In the genomic region with DNA sequence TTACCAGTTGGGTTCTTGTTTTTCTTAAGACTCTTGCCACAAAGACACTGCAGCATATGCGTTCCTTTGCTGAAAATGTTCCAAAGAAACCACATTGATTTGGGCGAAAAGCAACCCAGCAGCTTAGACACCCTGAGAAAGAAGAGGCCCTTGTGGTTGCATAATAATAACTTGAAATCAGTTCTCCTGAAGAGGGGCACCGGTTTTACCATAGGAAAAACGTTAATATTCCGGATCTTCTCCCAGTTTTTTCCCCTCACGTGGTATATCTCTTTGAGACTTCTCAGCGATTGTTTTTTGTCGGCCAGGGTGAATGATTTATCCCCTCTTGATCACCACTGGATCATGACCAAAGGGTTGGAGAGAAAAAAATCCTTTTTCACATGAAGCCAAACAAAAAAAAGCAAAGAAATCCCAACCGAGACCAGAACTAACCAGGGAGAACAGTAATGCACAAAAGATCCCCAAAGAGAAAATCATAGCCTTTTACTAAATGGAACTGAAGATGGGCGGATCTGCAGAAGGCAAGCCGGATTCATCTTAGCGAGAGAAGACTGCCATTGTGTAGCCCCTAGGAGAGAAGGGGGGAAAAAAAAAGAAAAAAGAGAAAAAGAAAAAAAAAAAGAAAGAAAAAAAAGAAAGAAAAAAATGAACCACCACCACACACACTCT, we compare ENCODE assay signal across 8 mouse cellular contexts. TPM values are rescaled to one million over a fixed set of nuclear protein-coding genes. Genes with fewer than 3 reads are reported as not detected.
DNase-seq lines count a peak whose midpoint lies in the region; ATAC-seq lines count a peak whose summit lies in the region.
"Had no signal": no experiment of that assay in that cellular context is flagged by ENCODE, and none has a peak within 500 bp of the region (broad histone marks: within the 10 kb centered on the region; RNA-seq: fewer than 3 reads in every experiment).

Gene Fgf14 (minus strand): TSS at position 622 of the 672 bp plus-strand sequence.

- ATAC-seq in lung, embryonic 15.5 days (ENCODE audit: borderline replicate concordance, extremely low read depth, low FRiP score, low TSS enrichment): no peak
- ATAC-seq in forebrain, embryonic 15.5 days (replicated peaks): no peak
- no peak for ATAC-seq in stomach, embryonic 15.5 days (ENCODE audit: insufficient read depth, low FRiP score, low read depth)

- no peak within 1 kb of the TSS for H3K27ac ChIP-seq in lung, embryonic 15.5 days
- H3K27ac ChIP-seq in forebrain, embryonic 15.5 days (replicated peaks): peak within 1 kb of the TSS; percentile 70
- no peak within 1 kb of the TSS for H3K27ac ChIP-seq in stomach, embryonic 15.5 days
- H3K27ac ChIP-seq: liver, embryonic 15.5 days had no signal

- no peaks in the 10 kb centered on the region for H3K9me3 ChIP-seq in lung, embryonic 15.5 days
- H3K9me3 ChIP-seq in forebrain, embryonic 15.5 days: no peaks in the 10 kb centered on the region
- H3K9me3 ChIP-seq in stomach, embryonic 15.5 days: no peaks in the 10 kb centered on the region
- H3K9me3 ChIP-seq: liver, embryonic 15.5 days had no signal

- peak within 1 kb of the TSS; percentile 55 for H3K4me2 ChIP-seq in lung, embryonic 15.5 days
- peak within 1 kb of the TSS; percentile 92 for H3K4me2 ChIP-seq in forebrain, embryonic 15.5 days (replicated peaks)
- H3K4me2 ChIP-seq in stomach, embryonic 15.5 days: peak within 1 kb of the TSS; percentile 76

- peaks cover 38% of the 10 kb centered on the region for H3K27me3 ChIP-seq in lung, embryonic 15.5 days
- H3K27me3 ChIP-seq in forebrain, embryonic 15.5 days: no peaks in the 10 kb centered on the region
- no peaks in the 10 kb centered on the region for H3K27me3 ChIP-seq in stomach, embryonic 15.5 days (replicated peaks)

- no peaks in the 10 kb centered on the region for H3K36me3 ChIP-seq in lung, embryonic 15.5 days
- H3K36me3 ChIP-seq in forebrain, embryonic 15.5 days: no peaks in the 10 kb centered on the region
- H3K36me3 ChIP-seq in stomach, embryonic 15.5 days: no peaks in the 10 kb centered on the region
- H3K36me3 ChIP-seq: liver, embryonic 15.5 days had no signal

- whole genome bisulfite sequencing in lung, embryonic 15.5 days: 19% methylated on average over 12 of the region's 12 CpGs
- WGBS in forebrain, embryonic 15.5 days: under 1% methylated on average over 12 of the region's 12 CpGs
- 18% methylated on average over 12 of the region's 12 CpGs for WGBS in stomach, embryonic 15.5 days

- H3K4me1 ChIP-seq in lung, embryonic 15.5 days: 0 out of 2 replicates have a peak, but pooled peaks cover 3% of the 10 kb centered on the region
- peaks cover 16% of the 10 kb centered on the region for H3K4me1 ChIP-seq in forebrain, embryonic 15.5 days
- peaks cover 8% of the 10 kb centered on the region; the same call in 1 of the 2 replicates for H3K4me1 ChIP-seq in stomach, embryonic 15.5 days
- H3K4me1 ChIP-seq: liver, embryonic 15.5 days had no signal

- H3K9ac ChIP-seq in lung, embryonic 15.5 days: no peak within 1 kb of the TSS
- peak within 1 kb of the TSS; percentile 65 for H3K9ac ChIP-seq in forebrain, embryonic 15.5 days (replicated peaks)
- H3K9ac ChIP-seq in stomach, embryonic 15.5 days: no peak within 1 kb of the TSS
- H3K9ac ChIP-seq: liver, embryonic 15.5 days had no signal

- H3K4me3 ChIP-seq in lung, embryonic 15.5 days: peak within 1 kb of the TSS; percentile 26
- peak within 1 kb of the TSS; percentile 64 for H3K4me3 ChIP-seq in forebrain, embryonic 15.5 days
- peak within 1 kb of the TSS; percentile 39 for H3K4me3 ChIP-seq in stomach, embryonic 15.5 days (replicated peaks)
- H3K4me3 ChIP-seq: liver, embryonic 15.5 days had no signal

- intact Hi-C loops in left cerebral cortex, postnatal 25 days (cut with DNase I): loop anchor here (10.0 kb wide), 2 partner anchors 272 to 382 kb away; no protein-coding TSS in a partner anchor
- intact Hi-C loops in gastrocnemius, postnatal 14 days (cut with DNase I; ENCODE audit: low total_unique reads): no loop called here

- no peak for DNase-seq in lung, adult 18-20 months
- DNase-seq in left cerebral cortex, postnatal 25 days (ENCODE audit: low spot score in 2 of 2): peak in 1 of 2 experiments; percentile 30
- no peak for DNase-seq in gastrocnemius, postnatal 14 days
- DNase-seq in testis, postnatal 10 days (ENCODE audit: low spot score): no peak

RNA-seq across cellular contexts. Expression of gene Fgf14, which starts in this region (rescaled TPM):
- polyA plus RNA-seq in lung, embryonic 15.5 days (2015; fragmentation: Nextera tagmentation; extraction: Ambion mirVana): 0.59 and 1.9 TPM in 2 replicates
- 26.0 and 29.4 TPM in 2 replicates for polyA plus RNA-seq in forebrain, embryonic 15.5 days (2015; fragmentation: Nextera tagmentation; extraction: Ambion mirVana)
- 10 to 100 TPM; 49.7 to 56.5 TPM for total RNA-seq in left cerebral cortex, postnatal 25 days (2021)
- 1.5 and 1.9 TPM in 2 replicates for polyA plus RNA-seq in stomach, embryonic 15.5 days (2015; fragmentation: Nextera tagmentation; extraction: Ambion mirVana)
- total RNA-seq in gastrocnemius, postnatal 14 days (2021): not detected

Comparison
In these comparisons a context has a peak if more than half of its experiments do, and no peak if none do; other contexts are left out.
1. RNA of gene Fgf14 (total RNA-seq): 49.7 to 56.5 TPM in left cerebral cortex, postnatal 25 days; not detected in gastrocnemius, postnatal 14 days; every median in the first group is over 10 times any median in the second.
2. Peak in every context shown above with its lines, with median percentiles within 50 percentile points of each other: H3K4me2 ChIP-seq and H3K4me3 ChIP-seq.